Mouse (Mus musculus) gastrocnemius, postnatal 14 days (tissue): Measurements from ENCODE around the gene Gm8271. TPM values are rescaled to one million over a fixed set of nuclear protein-coding genes. Genes with fewer than 3 reads are reported as not detected.
"Not testable (repeated sequence)": the region's sequence is repeated elsewhere in the genome, so short reads cannot be mapped to it uniquely, and the experiment has no call there.

Experiments used
- DNase-seq: peaks from one replicate; pipeline ENCODE4 v3.0.0; 2021; ENCODE audit warnings: mixed read lengths
- intact Hi-C: fragments of 180-260 bp; cut with DNase I; formaldehyde crosslinking; loops from one replicate; pipeline ENCODE4 v1.15.1; 2025; ENCODE audit warnings: low total_unique reads
- long read RNA-seq, 2 experiments: library from polyadenylated mRNA; stranded (forward); transcript quantifications; one replicate each; pipeline ENCODE4 v2.0.0; 2021
- total RNA-seq, 2 experiments: library from RNA; stranded (reverse); gene quantifications; 2 replicates each; pipeline ENCODE4 v1.2.3; 2021

Gene Gm8271
- total RNA-seq, result not detected
- long read RNA-seq, experiment 1, result 0 reads
- long read RNA-seq, experiment 2, result 0 reads

GRCm38 (mm10) chr14:5185493-5185892, at the start of gene Gm8271:
Gene Gm8271 (plus strand): TSS chr14:5185793.
- intact Hi-C loops, DNase-seq: not testable (repeated sequence)

GRCm38 (mm10) chr14:5164235-5164634, 21.4 kb upstream of the Gm8271 start, which contains the start of gene Gm3317:
Gene Gm3317 (plus strand): TSS chr14:5164535.
- DNase-seq, intact Hi-C loops: not testable (repeated sequence)

Other genes starting within 250 kb of the Gm8271 start
- not detected for gene Gm8297, start 201.9 kb upstream of the Gm8271 start, total RNA-seq
- not detected for gene Gm3298, start 169.9 kb upstream of the Gm8271 start, total RNA-seq
- not detected for gene 4930555G01Rik, start 135.2 kb upstream of the Gm8271 start, total RNA-seq
- under 1 TPM in 1 of 2 experiments, not detected in 1; 0.18 TPM for gene Gm8281, start 114.8 kb upstream of the Gm8271 start, total RNA-seq
- gene Gm8279, start 54.3 kb upstream of the Gm8271 start, total RNA-seq, result not detected
- not detected for gene Gm3317, start 21.3 kb upstream of the Gm8271 start, total RNA-seq
- gene Gm3526, start 74.8 kb downstream of the Gm8271 start, total RNA-seq, result not detected
- not detected for gene Gm3542, start 149.1 kb downstream of the Gm8271 start, total RNA-seq
- under 1 TPM; 0.20 to 0.25 TPM for gene Gm3500, start 203.3 kb downstream of the Gm8271 start, total RNA-seq